Mouse (Mus musculus) small intestine, adult 2 months (tissue): ENCODE data around the gene S100a13.
A peak's percentile ranks its signal among the peaks of the same experiment; 100 is the strongest.

Experiments
- CTCF ChIP-seq: fragments of 200-500 bp; IDR thresholded peaks from 2 replicates; pipeline ENCODE4 v1.5.1; 2012; ENCODE audit warnings: low read depth, mild to moderate bottlenecking, control low read depth, inconsistent platforms, low read length, moderate library complexity, mixed read lengths; ENCODE audit not compliant: insufficient replicate concordance, insufficient read length; ENCODE audit errors: extremely low read depth
- POLR2A ChIP-seq: fragments of 200-500 bp; IDR thresholded peaks from 2 replicates; pipeline ENCODE4 v1.6.1; 2012; ENCODE audit warnings: low read depth, mild to moderate bottlenecking, control low read depth, inconsistent platforms, low read length, moderate library complexity

DNA sequence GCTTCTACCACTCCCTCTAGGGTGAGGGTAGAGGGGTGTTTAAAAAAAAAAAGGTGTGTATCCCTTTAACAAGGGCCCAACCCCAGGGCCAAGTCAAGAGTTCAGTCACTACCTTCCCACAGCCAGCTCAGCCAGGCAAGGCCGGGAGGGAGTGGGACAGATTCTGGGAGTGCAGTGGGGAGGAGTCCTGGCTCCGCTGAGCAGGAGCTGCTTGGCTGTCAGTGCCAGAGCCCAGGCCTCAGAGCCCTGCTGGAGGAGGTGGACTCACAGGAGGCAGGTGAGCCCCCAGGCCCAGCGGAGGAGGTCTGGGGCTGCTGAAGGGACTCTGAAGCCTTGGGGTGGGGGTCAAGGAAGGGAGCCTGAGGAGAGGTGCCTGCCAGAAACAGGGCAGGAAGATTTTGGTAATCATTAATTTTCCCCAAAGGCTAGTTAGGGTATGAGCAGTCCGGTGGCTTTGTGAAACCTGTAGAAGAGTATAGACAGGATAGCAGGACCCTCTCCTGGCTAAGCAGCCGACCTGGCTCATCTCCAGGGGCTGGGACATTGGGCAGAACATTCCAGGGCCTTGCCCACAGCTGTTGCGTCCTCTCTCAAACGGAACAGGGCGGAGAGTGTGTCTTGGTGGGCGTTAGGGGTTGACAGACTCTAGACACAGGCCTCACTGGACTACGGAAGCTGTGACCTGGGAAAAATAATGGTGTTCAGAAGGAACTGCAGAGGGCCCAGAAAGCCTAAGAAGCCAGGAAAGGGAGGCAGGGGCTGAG, 23.1 kb downstream of the S100a13 start, which contains the start of gene S100a16:
- no peak for TF ChIP-seq CTCF
- TF ChIP-seq POLR2A, result peak; percentile 65; the same call in 1 of the 2 replicates
